Comparison of ENCODE assay signal across 15 mouse cellular contexts in genomic region chr8:121580465-121580864, GRCm38 (mm10). TPM values are rescaled to one million over a fixed set of nuclear protein-coding genes. Genes with fewer than 3 reads are reported as not detected.
DNase-seq lines count a peak whose midpoint lies in the region; ATAC-seq and TF ChIP-seq lines count a peak whose summit lies in the region.
"Had no signal": no experiment of that assay in that cellular context is flagged by ENCODE, and none has a peak within 500 bp of the region (broad histone marks: within the 10 kb centered on the region; RNA-seq: fewer than 3 reads in every experiment).

No protein-coding gene starts in this region.

- H3K27me3 ChIP-seq in liver, postnatal 0 days (ENCODE audit: insufficient read depth, low read length) = no peaks in the 10 kb centered on the region

- H3K9me3 ChIP-seq in liver, postnatal 0 days (ENCODE audit: low read length) = no peaks in the 10 kb centered on the region
- H3K9me3 ChIP-seq: forebrain, embryonic 10.5 days; limb, embryonic 13.5 days had no signal

- H3K4me2 ChIP-seq in liver, postnatal 0 days (ENCODE audit: low read depth, low read length) = no peak overlapping the region
- H3K4me2 ChIP-seq: limb, embryonic 13.5 days had no signal

- DNase-seq in layer of hippocampus, adult 2 months (ENCODE audit: low spot score in 2 of 2) = no peak
- DNase-seq in layer of hippocampus, adult 11-12 months (ENCODE audit: low spot score) = no peak
- DNase-seq in MN1 (ENCODE audit: low spot score) = peak; percentile 57
- DNase-seq in liver, postnatal 0 days = peak; percentile 79
- no peak for DNase-seq in adrenal gland, postnatal 14 days
- no peak for DNase-seq in cerebellum, postnatal 14 days
- DNase-seq: heart, postnatal 10 days; kidney, adult 11 months; thymus, postnatal 14 days had no signal

- H3K27ac ChIP-seq in layer of hippocampus, adult 2 months = peak overlapping the region; percentile 25; the same call in 1 of the 2 replicates
- H3K27ac ChIP-seq in liver, postnatal 0 days (ENCODE audit: low read depth) = peak overlapping the region; percentile 96
- H3K27ac ChIP-seq: forebrain, embryonic 10.5 days; limb, embryonic 13.5 days had no signal

- no peak for TF ChIP-seq CTCF in layer of hippocampus, adult 2 months (conservative IDR thresholded peaks at IDR 0.05)
- no peak for TF ChIP-seq CTCF in liver, postnatal 0 days (IDR thresholded peaks at IDR 0.05; ENCODE audit: low read depth)

- H3K4me1 ChIP-seq in liver, postnatal 0 days (ENCODE audit: insufficient read depth) = peaks cover 45% of the 10 kb centered on the region

- no peak overlapping the region for H3K4me3 ChIP-seq in layer of hippocampus, adult 2 months
- no peak overlapping the region for H3K4me3 ChIP-seq in liver, postnatal 0 days (ENCODE audit: low read depth, low read length)
- H3K4me3 ChIP-seq: forebrain, embryonic 10.5 days; limb, embryonic 13.5 days had no signal

- 31% methylated on average over 9 of the region's 9 CpGs for WGBS in liver, postnatal 0 days (ENCODE audit: insufficient replicate concordance)

- no peak overlapping the region for H3K9ac ChIP-seq in liver, postnatal 0 days (replicated peaks)
- H3K9ac ChIP-seq: limb, embryonic 13.5 days had no signal

- no peaks in the 10 kb centered on the region for H3K36me3 ChIP-seq in liver, postnatal 0 days (replicated peaks; ENCODE audit: insufficient read depth, low read length)
- H3K36me3 ChIP-seq: forebrain, embryonic 10.5 days; limb, embryonic 13.5 days had no signal

- peak; percentile 81 for TF ChIP-seq EP300 in liver, postnatal 0 days (IDR thresholded peaks at IDR 0.05; ENCODE audit: low read depth)

- ATAC-seq in liver, postnatal 0 days = peak; percentile 48
- peak; percentile 66 for ATAC-seq in monocyte, adult 5-6 weeks (replicated peaks; ENCODE audit: insufficient number of reproducible peaks, low FRiP score, low TSS enrichment, poor library complexity, severe bottlenecking)
- ATAC-seq in megakaryocyte-erythroid progenitor cell, adult 5-6 weeks (replicated peaks; ENCODE audit: low FRiP score, low TSS enrichment, poor library complexity, severe bottlenecking) = no peak

RNA-seq across cellular contexts. Expression of gene Fbxo31, which starts 1.9 kb away (rescaled TPM):
- 100 to 1,000 TPM; 110 to 116 TPM for total RNA-seq in layer of hippocampus, adult 2 months (2021)
- 12.3 and 13.9 TPM in 2 replicates for polyA plus RNA-seq in liver, postnatal 0 days (2015; fragmentation: Nextera tagmentation; extraction: Ambion mirVana)
- total RNA-seq in monocyte, adult 5-6 weeks (2017) = 3.8 to 7.4 TPM (median 5.3 TPM) in 3 replicates
- 37.2 and 66.1 TPM in 2 replicates for total RNA-seq in adrenal gland, postnatal 14 days (2021)
- 16.1 and 28.2 TPM in 2 replicates for total RNA-seq in megakaryocyte-erythroid progenitor cell, adult 5-6 weeks (2014; fragmentation: Nextera tagmentation)
- 7.8 and 9.5 TPM in 2 replicates for total RNA-seq in megakaryocyte-erythroid progenitor cell, adult 5-6 weeks (2017)

RNA-seq across cellular contexts. Expression of gene Map1lc3b, which starts 9.7 kb away (rescaled TPM):
- total RNA-seq in layer of hippocampus, adult 2 months (2021) = 100 to 1,000 TPM; 166 to 172 TPM
- 205 and 222 TPM in 2 replicates for polyA plus RNA-seq in liver, postnatal 0 days (2015; fragmentation: Nextera tagmentation; extraction: Ambion mirVana)
- total RNA-seq in monocyte, adult 5-6 weeks (2017) = 141 to 166 TPM (median 161 TPM) in 3 replicates
- 137 and 170 TPM in 2 replicates for total RNA-seq in adrenal gland, postnatal 14 days (2021)
- 59.8 and 72.6 TPM in 2 replicates for total RNA-seq in megakaryocyte-erythroid progenitor cell, adult 5-6 weeks (2014; fragmentation: Nextera tagmentation)
- 49.2 and 80.3 TPM in 2 replicates for total RNA-seq in megakaryocyte-erythroid progenitor cell, adult 5-6 weeks (2017)

RNA-seq across cellular contexts. Expression of gene 1700018B08Rik, which starts 36.3 kb away (rescaled TPM):
- total RNA-seq in layer of hippocampus, adult 2 months (2021) = not detected
- polyA plus RNA-seq in liver, postnatal 0 days (2015; fragmentation: Nextera tagmentation; extraction: Ambion mirVana) = not detected in 2 replicates
- total RNA-seq in monocyte, adult 5-6 weeks (2017) = not detected in 3 replicates
- not detected in 2 replicates for total RNA-seq in adrenal gland, postnatal 14 days (2021)
- not detected in 2 replicates for total RNA-seq in megakaryocyte-erythroid progenitor cell, adult 5-6 weeks (2014; fragmentation: Nextera tagmentation)
- not detected in 2 replicates for total RNA-seq in megakaryocyte-erythroid progenitor cell, adult 5-6 weeks (2017)
- total RNA-seq: gastrocnemius, postnatal 36 days; heart, postnatal 10 days had no signal
- polyA plus RNA-seq: cortical plate, adult 2 months; forebrain, embryonic 10.5 days; limb, embryonic 13.5 days had no signal

Comparison
In these comparisons a context has a peak if more than half of its experiments do, and no peak if none do; other contexts are left out.
1. DNase-seq: peak in MN1 (single experiment) and liver, postnatal 0 days (single experiment); none in layer of hippocampus, adult 2 months (0 of 2), layer of hippocampus, adult 11-12 months (single experiment), adrenal gland, postnatal 14 days (single experiment) and cerebellum, postnatal 14 days (0 of 2).